Mouse (Mus musculus) brain, embryonic 18.5 days (tissue): Measurements from ENCODE around the gene Rhoa.

ENCODE experiments used
- DNase-seq: peaks from one replicate; pipeline ENCODE4 v3.0.0-alpha.2; 2012; ENCODE audit warnings: low read depth, low spot score

Gene Rhoa

GRCm38 (mm10) chr9:108339886-108340257, 33.9 kb downstream of the Rhoa start:
- no peak for DNase-seq

- no peak for DNase-seq
Measured at GRCm38 (mm10) chr9:108340258-108341138, 34.6 kb downstream of the Rhoa start.

- no peak for DNase-seq
Measured at GRCm38 (mm10) chr9:108341139-108341475, 35.2 kb downstream of the Rhoa start.

- DNase-seq: no peak
Measured at GRCm38 (mm10) chr9:108341801-108342200, 35.9 kb downstream of the Rhoa start.

- DNase-seq: no peak
Measured at GRCm38 (mm10) chr9:108342301-108342831, 36.4 kb downstream of the Rhoa start.

- DNase-seq: no peak
Measured at GRCm38 (mm10) chr9:108343331-108343730, 37.4 kb downstream of the Rhoa start.

GRCm38 (mm10) chr9:108343835-108344234, 37.9 kb downstream of the Rhoa start:
- DNase-seq: no peak

- no peak for DNase-seq
Measured at GRCm38 (mm10) chr9:108344471-108344870, 38.5 kb downstream of the Rhoa start.

GRCm38 (mm10) chr9:108347024-108347423, 41.1 kb downstream of the Rhoa start:
- no peak for DNase-seq

- peak; percentile 80 for DNase-seq
Measured at GRCm38 (mm10) chr9:108347540-108348289, 41.8 kb downstream of the Rhoa start, which contains the start of gene Usp4. TSS of gene Usp4 (plus strand) at chr9:108347853.

- no peak for DNase-seq
Measured at GRCm38 (mm10) chr9:108348290-108348680, 42.4 kb downstream of the Rhoa start.

GRCm38 (mm10) chr9:108349727-108350126, 43.8 kb downstream of the Rhoa start:
- no peak for DNase-seq

GRCm38 (mm10) chr9:108378234-108378633, 72.3 kb downstream of the Rhoa start:
- DNase-seq: no peak

- DNase-seq: no peak
Measured at GRCm38 (mm10) chr9:108378736-108379135, 72.8 kb downstream of the Rhoa start.

- DNase-seq: no peak
Measured at GRCm38 (mm10) chr9:108379294-108379693, 73.4 kb downstream of the Rhoa start.

GRCm38 (mm10) chr9:108381382-108381781, 75.5 kb downstream of the Rhoa start:
- no peak for DNase-seq

GRCm38 (mm10) chr9:108385006-108385405, 79.1 kb downstream of the Rhoa start:
- DNase-seq: no peak

- DNase-seq: no peak
Measured at GRCm38 (mm10) chr9:108386816-108387215, 80.9 kb downstream of the Rhoa start.
